Mouse (Mus musculus): Measurements from ENCODE around the gene Suox.

DNA sequence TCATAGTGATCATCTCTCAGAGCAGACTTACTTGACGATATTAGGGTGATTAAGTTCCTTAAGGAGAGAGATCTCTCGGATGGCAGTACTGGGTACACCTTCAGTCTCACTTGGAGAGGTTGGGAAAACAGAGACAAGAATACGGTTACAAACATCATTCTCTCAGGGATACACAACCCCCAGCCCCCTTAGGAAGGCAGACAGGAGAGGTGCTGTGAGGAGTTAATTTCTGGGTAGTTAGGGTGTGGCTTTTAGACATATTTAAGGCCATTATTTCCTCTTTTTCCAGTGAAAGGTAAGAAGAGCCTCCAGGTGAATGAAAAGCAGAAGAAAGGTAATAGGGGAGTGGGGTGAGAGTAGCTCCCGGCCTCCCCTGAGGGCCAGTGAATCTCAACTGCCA lies 30.0 kb upstream of the Suox start, which contains the start of gene Pmel:
- TF ChIP-seq CTCF (IDR thresholded peaks at IDR 0.05) (no peak), EP300 (IDR thresholded peaks at IDR 0.05) (no peak)

Data from lung, postnatal 0 days (tissue).